Mouse (Mus musculus): ENCODE results near the gene Casp7.
"Not testable (repeated sequence)": the region's sequence is repeated elsewhere in the genome, so short reads cannot be mapped to it uniquely, and the experiment has no call there.

The Casp7 gene

GRCm38 (mm10) chr19:56385546-56385945 lies 11.4 kb upstream of the Casp7 start:
- DNase-seq (ENCODE audit: low spot score) = no peak

DNA sequence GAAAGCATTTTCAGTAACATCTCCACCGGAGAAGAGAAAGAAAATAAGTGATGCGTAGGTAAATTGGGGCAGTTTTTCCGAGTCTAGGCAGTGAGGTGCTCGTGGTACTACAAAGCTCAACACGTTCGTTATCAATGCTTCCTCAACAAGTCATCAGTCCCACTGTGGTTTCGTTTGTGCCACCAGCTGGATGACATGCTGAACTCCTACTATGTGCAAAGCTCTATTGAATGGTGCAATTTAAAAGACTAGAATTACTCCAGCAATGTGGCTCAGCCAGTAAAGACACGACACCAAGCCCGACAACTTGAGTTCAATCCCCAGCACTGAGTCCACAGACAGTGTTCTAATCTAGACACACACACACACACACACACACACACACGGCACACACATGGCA lies 10.8 kb upstream of the Casp7 start:
- DNase-seq (ENCODE audit: low spot score) = no peak

GRCm38 (mm10) chr19:56387726-56388302 lies 9.1 kb upstream of the Casp7 start:
- DNase-seq (ENCODE audit: low spot score) = peak; percentile 13

DNA sequence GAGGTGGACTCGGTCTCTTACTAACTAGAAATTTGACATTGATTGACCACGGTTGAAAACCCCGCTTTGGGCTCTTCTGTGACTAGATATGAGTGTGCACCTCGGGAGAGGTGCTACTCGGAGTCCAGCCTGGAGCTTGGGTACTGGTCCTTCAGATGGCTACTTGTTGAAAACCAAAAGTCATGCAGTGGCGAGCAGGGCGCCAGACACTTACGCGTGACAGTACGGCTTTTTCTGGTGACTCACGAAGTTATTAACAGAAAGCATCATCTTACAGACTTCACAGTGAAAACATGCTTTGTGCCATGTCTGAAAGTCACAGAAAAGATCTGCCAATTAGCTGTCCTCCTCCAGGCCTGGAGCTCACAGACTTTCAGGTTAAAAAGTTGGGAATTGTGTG lies 7.8 kb upstream of the Casp7 start:
- DNase-seq (ENCODE audit: low spot score) = no peak

- DNase-seq (ENCODE audit: low spot score) = no peak
These were observed 7.0 kb upstream of the Casp7 start, which contains the start of gene Nrap for GRCm38 (mm10) chr19:56389879-56390278. Gene Nrap (minus strand): TSS chr19:56390037.

DNA sequence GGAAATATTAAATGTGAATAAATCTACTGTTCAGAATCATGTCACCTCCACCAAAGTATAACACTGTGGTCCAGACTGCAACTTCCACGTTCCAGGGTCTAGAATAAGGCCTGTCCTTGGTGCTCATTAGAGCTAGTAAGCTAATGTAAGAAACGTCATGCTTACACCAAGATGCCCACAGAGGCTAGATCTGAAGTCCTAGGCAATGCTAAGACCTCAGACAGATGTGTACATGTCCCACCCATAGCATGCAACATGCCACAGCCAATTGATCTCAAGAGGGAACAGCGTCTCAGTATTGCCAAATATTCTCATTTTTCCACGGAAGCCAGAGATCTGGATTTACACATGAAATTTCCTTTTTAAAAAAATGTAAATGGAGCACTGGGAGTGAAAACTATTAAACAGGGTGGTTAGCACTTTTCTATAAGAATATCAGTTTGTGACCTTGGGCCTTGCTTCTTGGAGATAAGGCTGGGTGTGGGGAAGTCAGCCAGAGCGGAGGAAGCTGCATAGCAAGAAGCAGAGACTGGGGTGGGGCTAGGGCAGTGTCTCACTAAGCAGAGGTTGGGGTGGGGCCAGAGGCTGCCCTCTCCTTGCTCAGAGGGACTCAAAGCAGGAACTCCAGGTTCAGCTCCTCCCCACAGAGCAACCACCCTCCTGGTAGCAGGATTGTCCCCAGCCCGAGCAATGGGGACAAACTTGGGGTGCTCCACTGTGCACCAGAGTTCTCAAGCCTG lies 5.5 kb upstream of the Casp7 start:
- DNase-seq (ENCODE audit: low spot score) = no peak

GRCm38 (mm10) chr19:56393311-56393866 lies 3.5 kb upstream of the Casp7 start:
- no peak for DNase-seq (ENCODE audit: low spot score)

- no peak for DNase-seq (ENCODE audit: low spot score)
These were observed 1.6 kb upstream of the Casp7 start for GRCm38 (mm10) chr19:56395183-56395935.

- DNase-seq (ENCODE audit: low spot score) = no peak
These were observed 702 bp upstream of the Casp7 start for GRCm38 (mm10) chr19:56396227-56396626.

- no peak for DNase-seq (ENCODE audit: low spot score)
These were observed 966 bp downstream of the Casp7 start for GRCm38 (mm10) chr19:56397663-56398527.

- no peak for DNase-seq (ENCODE audit: low spot score)
These were observed 1.5 kb downstream of the Casp7 start for GRCm38 (mm10) chr19:56398528-56398795.

DNA sequence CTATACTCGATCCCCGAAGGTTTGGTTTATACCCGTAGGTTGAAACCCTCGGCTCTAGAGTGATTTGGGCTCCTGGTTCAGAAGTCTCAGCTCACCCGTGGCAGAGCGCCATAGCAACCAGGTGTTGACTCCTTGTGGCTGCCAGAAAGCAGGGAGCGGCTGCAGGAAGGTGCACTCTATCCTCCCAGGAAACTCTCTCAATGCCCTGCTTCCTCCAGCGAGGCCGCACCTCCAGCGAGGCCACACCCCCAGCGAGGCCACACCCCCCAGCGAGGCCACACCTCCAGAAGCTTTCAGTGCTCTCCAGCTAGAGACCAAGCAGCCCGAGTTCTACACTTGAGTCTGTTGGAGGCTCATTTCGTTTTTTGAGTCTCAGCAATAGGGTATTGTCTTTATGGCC lies 3.3 kb downstream of the Casp7 start:
- no peak for DNase-seq (ENCODE audit: low spot score)

DNA sequence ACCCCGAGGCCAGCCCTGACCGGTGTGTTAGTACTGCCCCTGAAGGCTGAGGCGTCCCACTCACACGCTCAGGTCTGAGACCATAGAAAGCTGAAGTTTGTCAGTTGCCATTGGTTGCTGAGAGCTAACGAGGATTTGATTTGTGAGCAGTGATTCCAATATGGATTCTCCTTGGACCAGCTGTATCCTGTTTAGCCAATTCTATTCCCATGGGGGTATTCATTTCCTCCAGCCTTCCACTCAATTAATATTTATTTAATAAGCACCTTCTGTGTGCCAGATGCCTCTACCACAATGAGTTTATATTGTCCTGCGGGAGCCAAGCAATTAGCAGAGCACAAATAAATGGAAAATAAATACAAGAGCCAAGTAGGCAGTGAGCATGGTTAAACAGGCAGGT lies 4.9 kb downstream of the Casp7 start:
- no peak for DNase-seq (ENCODE audit: low spot score)

DNA sequence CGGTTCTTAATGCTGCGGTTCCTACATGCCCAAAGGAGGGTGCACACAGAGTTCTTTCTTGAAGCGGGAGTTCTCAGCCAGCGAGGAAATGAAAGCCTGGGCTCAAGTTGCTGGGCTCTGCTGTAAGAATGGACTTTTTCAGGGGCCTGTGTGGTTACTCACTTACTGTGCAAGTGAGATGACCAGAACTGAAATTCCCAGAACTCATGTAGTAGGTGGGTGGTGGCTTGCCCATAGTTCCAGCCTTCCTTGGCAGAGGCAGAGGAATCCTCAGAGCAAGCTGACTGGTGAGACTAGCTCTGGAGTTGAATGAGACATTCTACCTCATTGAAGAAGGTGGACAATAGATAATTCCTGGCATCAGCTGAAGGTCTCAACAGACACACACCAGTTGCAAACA lies 8.9 kb downstream of the Casp7 start:
- DNase-seq (ENCODE audit: low spot score) = no peak

DNA sequence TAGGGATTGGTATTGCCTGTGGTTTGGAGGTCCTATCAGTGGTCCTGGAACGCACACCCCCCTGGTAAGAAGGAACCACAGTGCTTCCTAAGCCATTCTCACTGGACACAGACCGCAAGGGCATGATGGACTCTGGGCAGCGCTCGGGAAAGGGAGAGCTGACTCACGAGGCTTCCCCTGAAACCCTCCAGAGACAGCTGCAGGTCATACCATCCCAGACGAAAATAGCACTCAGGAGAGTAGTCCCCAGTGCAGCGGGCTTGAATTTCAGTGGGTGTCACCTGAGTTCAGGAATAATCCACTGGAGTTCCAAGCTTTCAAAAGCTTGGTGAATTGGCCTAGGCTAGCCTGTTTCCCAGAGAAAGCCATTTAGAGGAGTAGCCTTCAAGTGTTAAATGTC lies 9.7 kb downstream of the Casp7 start:
- DNase-seq (ENCODE audit: low spot score) = no peak

DNA sequence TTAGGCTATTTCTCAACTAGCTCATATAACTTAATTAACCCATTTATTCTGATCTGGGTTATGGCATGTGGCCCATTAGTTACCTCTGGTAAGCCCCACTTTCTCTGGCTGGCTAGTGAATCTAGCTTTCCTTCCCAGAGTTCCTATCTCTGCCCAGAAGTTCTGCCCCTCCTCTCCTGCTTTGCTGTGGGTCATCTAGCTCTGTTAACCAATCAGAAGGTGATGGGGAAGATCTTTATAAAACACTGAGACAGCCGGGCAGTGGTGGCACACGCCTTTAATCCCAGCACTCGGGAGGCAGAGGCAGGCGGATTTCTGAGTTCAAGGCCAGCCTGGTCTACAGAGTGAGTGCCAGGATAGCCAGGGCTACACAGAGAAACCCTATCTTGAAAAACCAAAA lies 13.0 kb downstream of the Casp7 start:
- not testable (repeated sequence) for DNase-seq (ENCODE audit: low spot score)

DNA sequence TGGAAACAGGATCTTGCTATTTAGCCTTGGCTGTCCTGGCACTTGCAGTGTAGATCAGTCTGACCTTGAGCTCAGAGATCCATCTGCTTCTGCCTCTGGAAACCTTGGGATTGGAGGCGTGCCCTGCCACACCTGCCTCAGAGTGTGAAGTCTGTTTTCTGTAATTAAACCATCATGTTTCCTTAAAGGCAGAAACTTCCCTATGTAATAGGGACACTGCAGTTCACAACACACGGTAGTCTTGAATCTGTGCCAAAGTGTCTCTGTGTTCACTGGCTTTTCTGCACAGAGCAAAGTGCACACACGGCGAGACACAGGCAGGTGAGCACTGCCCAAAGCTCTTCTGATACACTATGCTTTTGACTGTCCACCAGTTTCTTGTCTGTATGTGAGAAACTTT lies 21.5 kb downstream of the Casp7 start:
- no peak for DNase-seq (ENCODE audit: low spot score)

DNA sequence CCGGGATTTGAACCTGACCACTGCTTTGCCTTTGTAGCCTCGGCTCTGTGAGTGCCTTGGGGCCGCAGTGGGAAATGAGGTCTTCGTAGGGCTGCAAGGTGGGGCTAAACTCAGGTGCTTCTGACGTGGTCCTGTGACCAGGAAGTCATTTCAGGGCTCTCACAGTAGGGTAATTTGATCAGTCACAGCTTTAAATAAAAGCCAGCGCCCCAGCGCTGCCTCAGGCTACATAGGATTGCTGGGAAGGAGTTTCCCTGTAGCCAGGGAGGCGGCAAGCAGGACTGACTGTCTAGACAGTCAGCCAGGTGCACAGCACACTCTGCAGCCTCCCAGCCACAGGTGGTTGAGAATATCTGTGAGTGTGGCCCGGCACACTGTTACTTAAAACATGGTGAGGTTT lies 22.5 kb downstream of the Casp7 start:
- no peak for DNase-seq (ENCODE audit: low spot score)

DNA sequence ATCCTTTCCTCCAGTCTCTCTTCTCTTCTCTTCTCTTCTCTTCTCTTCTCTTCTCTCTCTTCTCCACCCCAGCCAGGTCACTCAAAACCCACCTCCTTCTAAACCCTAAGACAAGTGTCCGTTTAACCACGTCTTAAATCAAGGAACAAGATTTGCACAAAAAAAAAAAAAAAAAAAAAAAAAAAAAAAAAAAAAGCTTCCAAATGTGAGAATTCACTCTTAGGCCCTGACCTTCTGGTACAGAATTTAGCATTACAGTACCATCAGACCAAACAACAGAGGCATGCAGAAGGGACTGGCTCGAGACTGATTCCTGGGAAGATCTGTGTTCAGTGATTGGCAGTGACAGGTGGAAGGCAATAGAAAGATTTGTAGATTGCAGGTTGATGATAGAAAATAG lies 23.4 kb downstream of the Casp7 start:
- DNase-seq (ENCODE audit: low spot score) = no peak

DNA sequence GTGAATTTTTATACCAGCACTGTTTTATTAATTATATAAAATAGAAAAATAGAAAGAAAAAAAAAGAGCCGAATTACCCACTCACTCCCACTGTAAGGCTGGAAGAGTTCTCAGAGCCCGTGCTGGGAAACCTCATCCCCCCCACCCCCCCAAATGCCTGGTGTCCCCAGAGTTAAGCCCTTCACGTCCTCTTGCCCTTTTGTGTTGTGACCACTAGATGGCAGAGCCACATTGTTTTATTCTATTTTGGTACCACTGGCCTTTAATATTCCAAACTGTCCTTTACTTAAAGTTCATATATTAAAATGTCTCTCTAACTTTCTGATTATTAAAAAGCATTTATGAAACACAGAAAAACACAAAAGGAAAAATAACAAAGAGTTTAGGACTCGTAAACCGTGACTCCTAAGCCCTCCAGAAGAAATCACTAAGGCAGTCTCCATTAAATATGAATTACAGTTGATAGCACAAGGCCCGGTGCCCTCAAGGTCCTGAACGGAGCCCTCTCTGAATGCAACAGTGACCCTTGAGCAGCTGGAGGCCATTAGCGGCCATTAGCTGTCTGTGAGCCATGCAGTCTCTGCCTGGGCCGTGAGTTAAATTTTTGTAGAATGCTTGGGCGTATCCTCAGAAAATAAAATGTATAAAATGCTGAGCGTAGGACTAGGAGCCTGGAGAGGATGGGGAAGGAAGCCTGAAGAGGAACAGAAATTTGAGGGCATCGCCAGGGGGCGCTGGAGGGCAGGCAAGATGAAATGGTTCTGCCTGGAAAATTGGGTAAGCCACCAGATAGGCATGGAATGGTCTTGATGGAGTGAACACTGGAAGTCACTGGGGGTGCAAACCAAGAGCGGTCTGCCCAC lies 25.8 kb downstream of the Casp7 start:
- DNase-seq (ENCODE audit: low spot score) = peak; percentile 89

DNA sequence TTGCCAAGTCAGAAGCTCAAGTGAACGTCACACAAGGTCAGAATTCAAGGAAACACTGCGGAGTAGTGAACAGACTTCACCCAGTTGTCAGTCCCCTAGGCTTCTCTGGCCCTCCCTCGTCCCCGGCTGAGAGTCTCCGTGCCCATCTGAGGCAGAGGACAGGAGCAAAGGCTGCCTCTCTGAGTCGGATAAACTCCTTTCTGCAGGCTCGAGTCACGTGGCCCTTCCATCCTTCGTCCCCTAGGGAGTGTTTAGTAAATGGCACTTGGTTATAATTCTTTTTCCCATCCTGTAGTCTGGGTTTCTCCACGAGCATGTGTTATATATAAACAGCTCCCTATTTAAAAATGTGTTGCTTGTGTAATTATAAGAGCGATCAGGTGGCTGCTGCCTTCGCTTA lies 26.4 kb downstream of the Casp7 start:
- no peak for DNase-seq (ENCODE audit: low spot score)

Measured in adipocyte (in vitro differentiated cells).